ENCODE assay signal across 26 mouse cellular contexts in genomic region chr6:92235036-92235435, GRCm38 (mm10). TPM values are rescaled to one million over a fixed set of nuclear protein-coding genes. Genes with fewer than 3 reads are reported as not detected.
DNase-seq lines count a peak whose midpoint lies in the region; ATAC-seq and TF ChIP-seq lines count a peak whose summit lies in the region.
"Had no signal": no experiment of that assay in that cellular context is flagged by ENCODE, and none has a peak within 500 bp of the region (broad histone marks: within the 10 kb centered on the region; RNA-seq: fewer than 3 reads in every experiment).

No protein-coding gene starts in this region.

- no peak overlapping the region for H3K4me2 ChIP-seq in hindbrain, postnatal 0 days (ENCODE audit: low read depth, low read length)
- no peak overlapping the region for H3K4me2 ChIP-seq in hindbrain, embryonic 16.5 days (ENCODE audit: low read length)
- H3K4me2 ChIP-seq: embryonic facial prominence, embryonic 13.5 days; forebrain, embryonic 12.5 days; forebrain, embryonic 15.5 days; heart, embryonic 12.5 days; heart, embryonic 15.5 days; hindbrain, embryonic 13.5 days had no signal

- H3K4me3 ChIP-seq in hindbrain, postnatal 0 days (ENCODE audit: low read length) = no peak overlapping the region
- H3K4me3 ChIP-seq in hindbrain, embryonic 16.5 days (ENCODE audit: low read length) = no peak overlapping the region
- H3K4me3 ChIP-seq: embryonic facial prominence, embryonic 13.5 days; erythroblast, embryonic 14.5 days; forebrain, embryonic 12.5 days; forebrain, embryonic 15.5 days; heart, embryonic 12.5 days; heart, embryonic 15.5 days; hindbrain, embryonic 10.5 days; hindbrain, embryonic 13.5 days had no signal

- ATAC-seq in hindbrain, postnatal 0 days = 0 out of 2 replicates have a peak, but pooled peaks have one; percentile 45
- no peak for ATAC-seq in hindbrain, embryonic 16.5 days
- ATAC-seq: forebrain, embryonic 15.5 days; intestine, postnatal 0 days; Patski had no signal

- H3K4me1 ChIP-seq in hindbrain, postnatal 0 days (ENCODE audit: insufficient read depth, low read length) = no peaks in the 10 kb centered on the region
- no peaks in the 10 kb centered on the region for H3K4me1 ChIP-seq in hindbrain, embryonic 16.5 days (ENCODE audit: control insufficient read depth, insufficient read depth, low read depth, low read length)
- H3K4me1 ChIP-seq: embryonic facial prominence, embryonic 13.5 days; forebrain, embryonic 12.5 days; forebrain, embryonic 15.5 days; heart, embryonic 12.5 days; heart, embryonic 15.5 days; hindbrain, embryonic 10.5 days; hindbrain, embryonic 13.5 days had no signal

- DNase-seq in adrenal gland, postnatal 14 days = peak; percentile 6
- no peak for DNase-seq in adrenal gland, adult (ENCODE audit: inconsistent age in 2 of 2, low spot score in 1 of 2)
- DNase-seq in hindbrain, postnatal 0 days (ENCODE audit: low spot score) = peak; percentile 42
- DNase-seq in MN1 (ENCODE audit: low spot score) = peak; percentile 66
- no peak for DNase-seq in layer of hippocampus, adult 9-10 months (ENCODE audit: low spot score)
- DNase-seq: adrenal gland, adult 2 months; adrenal gland, postnatal 25 days; cerebellum, adult 2 months; cerebellum, adult 9-11 months; gastrocnemius, postnatal 25 days; heart, adult 18-20 months; heart, postnatal 10 days; heart, postnatal 36 days had no signal

- H3K27me3 ChIP-seq in hindbrain, postnatal 0 days (ENCODE audit: insufficient read depth, low read length) = no peaks in the 10 kb centered on the region
- H3K27me3 ChIP-seq in hindbrain, embryonic 16.5 days (replicated peaks; ENCODE audit: control insufficient read depth, insufficient read depth, low read length) = no peaks in the 10 kb centered on the region
- H3K27me3 ChIP-seq: embryonic facial prominence, embryonic 13.5 days; forebrain, embryonic 15.5 days; heart, embryonic 12.5 days; heart, embryonic 15.5 days; hindbrain, embryonic 13.5 days had no signal

- no peak for TF ChIP-seq CTCF in hindbrain, postnatal 0 days (IDR thresholded peaks at IDR 0.05; ENCODE audit: low read depth)

- H3K9me3 ChIP-seq in hindbrain, postnatal 0 days (ENCODE audit: low read length) = no peaks in the 10 kb centered on the region
- no peaks in the 10 kb centered on the region for H3K9me3 ChIP-seq in hindbrain, embryonic 16.5 days (ENCODE audit: control insufficient read depth, low read length)
- H3K9me3 ChIP-seq: embryonic facial prominence, embryonic 13.5 days; forebrain, embryonic 12.5 days; forebrain, embryonic 15.5 days; heart, embryonic 12.5 days; heart, embryonic 15.5 days; hindbrain, embryonic 10.5 days; hindbrain, embryonic 13.5 days had no signal

- H3K9ac ChIP-seq in hindbrain, postnatal 0 days (replicated peaks; ENCODE audit: low read length) = no peak overlapping the region
- no peak overlapping the region for H3K9ac ChIP-seq in hindbrain, embryonic 16.5 days (ENCODE audit: low read depth, low read length)
- H3K9ac ChIP-seq: embryonic facial prominence, embryonic 13.5 days; forebrain, embryonic 12.5 days; forebrain, embryonic 15.5 days; heart, embryonic 12.5 days; heart, embryonic 15.5 days; hindbrain, embryonic 13.5 days had no signal

- H3K27ac ChIP-seq in hindbrain, postnatal 0 days = no peak overlapping the region
- no peak overlapping the region for H3K27ac ChIP-seq in hindbrain, embryonic 16.5 days (ENCODE audit: low read depth, low read length)
- H3K27ac ChIP-seq: embryonic facial prominence, embryonic 13.5 days; forebrain, embryonic 12.5 days; forebrain, embryonic 15.5 days; heart, embryonic 15.5 days; hindbrain, embryonic 10.5 days; hindbrain, embryonic 13.5 days had no signal

- WGBS in hindbrain, postnatal 0 days = 58% methylated on average over 12 of the region's 12 CpGs
- WGBS in hindbrain, embryonic 16.5 days = 65% methylated on average over 12 of the region's 12 CpGs

- H3K36me3 ChIP-seq in hindbrain, postnatal 0 days (ENCODE audit: insufficient read depth, low read length) = no peaks in the 10 kb centered on the region
- no peaks in the 10 kb centered on the region for H3K36me3 ChIP-seq in hindbrain, embryonic 16.5 days (ENCODE audit: control insufficient read depth, insufficient read depth, low read length)
- H3K36me3 ChIP-seq: embryonic facial prominence, embryonic 13.5 days; forebrain, embryonic 12.5 days; forebrain, embryonic 15.5 days; heart, embryonic 12.5 days; heart, embryonic 15.5 days; hindbrain, embryonic 10.5 days; hindbrain, embryonic 13.5 days had no signal

RNA-seq across cellular contexts. Expression of gene Trh, which starts 9.4 kb away (rescaled TPM):
- total RNA-seq in adrenal gland, postnatal 14 days (2021) = not detected in 2 replicates
- total RNA-seq in hindbrain, postnatal 0 days (2014; rRNA removed) = 0.72 and 4.0 TPM in 2 replicates
- polyA plus RNA-seq in hindbrain, postnatal 0 days (2015; fragmentation: Nextera tagmentation; extraction: Ambion mirVana) = 5.2 and 5.5 TPM in 2 replicates
- polyA plus RNA-seq in hindbrain, embryonic 16.5 days (2015; fragmentation: Nextera tagmentation; extraction: Ambion mirVana) = 3.4 and 3.9 TPM in 2 replicates
- total RNA-seq: adrenal gland, adult 2 months; adrenal gland, postnatal 25 days; gastrocnemius, adult 8-10 months; gastrocnemius, postnatal 25 days; heart, adult 18-20 months; heart, postnatal 10 days; heart, postnatal 36 days had no signal
- polyA plus RNA-seq: adrenal gland, adult 2 months; embryonic facial prominence, embryonic 13.5 days; erythroblast, embryonic 14.5 days; gonadal fat pad, adult 2 months; Patski had no signal

RNA-seq across cellular contexts. Expression of gene Rbsn, which starts 20.3 kb away (rescaled TPM):
- 21.2 and 24.1 TPM in 2 replicates for total RNA-seq in adrenal gland, postnatal 14 days (2021)
- total RNA-seq in hindbrain, postnatal 0 days (2014; rRNA removed) = 23.4 and 29.0 TPM in 2 replicates
- 33.8 and 36.0 TPM in 2 replicates for polyA plus RNA-seq in hindbrain, postnatal 0 days (2015; fragmentation: Nextera tagmentation; extraction: Ambion mirVana)
- 28.6 and 34.3 TPM in 2 replicates for polyA plus RNA-seq in hindbrain, embryonic 16.5 days (2015; fragmentation: Nextera tagmentation; extraction: Ambion mirVana)

RNA-seq across cellular contexts. Expression of gene Mrps25, which starts 51.2 kb away (rescaled TPM):
- 58.9 and 60.0 TPM in 2 replicates for total RNA-seq in adrenal gland, postnatal 14 days (2021)
- total RNA-seq in hindbrain, postnatal 0 days (2014; rRNA removed) = 14.8 and 33.6 TPM in 2 replicates
- 63.5 and 64.4 TPM in 2 replicates for polyA plus RNA-seq in hindbrain, postnatal 0 days (2015; fragmentation: Nextera tagmentation; extraction: Ambion mirVana)
- 76.4 and 81.7 TPM in 2 replicates for polyA plus RNA-seq in hindbrain, embryonic 16.5 days (2015; fragmentation: Nextera tagmentation; extraction: Ambion mirVana)

Comparison
In these comparisons a context has a peak if more than half of its experiments do, and no peak if none do; other contexts are left out.
1. DNase-seq: peak in adrenal gland, postnatal 14 days (single experiment), hindbrain, postnatal 0 days (single experiment) and MN1 (single experiment); none in adrenal gland, adult (0 of 2) and layer of hippocampus, adult 9-10 months (single experiment).